Comparison of ENCODE assay signal across 8 mouse cellular contexts in the genomic region with DNA sequence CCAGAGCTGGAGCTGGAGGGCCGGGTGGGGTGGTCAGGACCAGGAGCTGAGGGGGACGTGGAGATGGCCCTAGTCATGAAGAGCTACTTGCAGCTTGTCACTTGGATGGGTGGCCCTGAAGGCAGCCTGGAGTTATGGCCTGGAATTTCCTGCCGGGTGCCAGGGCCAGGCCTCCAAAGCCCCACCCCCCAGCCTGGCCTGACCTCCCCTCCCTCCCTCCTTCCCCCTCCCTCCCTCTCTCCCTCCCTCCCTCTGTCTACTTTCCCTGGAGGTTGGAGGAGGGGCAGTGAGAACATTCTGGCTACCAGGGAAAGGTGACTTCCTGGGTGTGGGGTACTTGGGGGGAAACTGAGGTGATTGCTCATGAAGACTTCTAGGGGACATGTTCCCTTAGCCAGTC. TPM values are rescaled to one million over a fixed set of nuclear protein-coding genes. Genes with fewer than 3 reads are reported as not detected.
DNase-seq lines count a peak whose midpoint lies in the region; ATAC-seq lines count a peak whose summit lies in the region.

No protein-coding gene starts in this region.

- H3K4me3 ChIP-seq in lung, embryonic 16.5 days (ENCODE audit: low read length), result peak overlapping the region; percentile 97

- H3K9ac ChIP-seq in lung, embryonic 16.5 days (ENCODE audit: low read length), result peak overlapping the region; percentile 98

- H3K27ac ChIP-seq in lung, embryonic 16.5 days (ENCODE audit: low read length), result peak overlapping the region; percentile 98

- no peaks in the 10 kb centered on the region for H3K9me3 ChIP-seq in lung, embryonic 16.5 days (ENCODE audit: control insufficient read depth, low read length)

- DNase-seq in adrenal gland, adult (ENCODE audit: inconsistent age in 2 of 2, low spot score in 1 of 2), result peak; percentile 81 to 91
- no peak for DNase-seq in adrenal gland, adult 8-10 months
- peak; percentile 83 for DNase-seq in adrenal gland, postnatal 10 days
- DNase-seq in gastrocnemius, postnatal 25 days, result peak; percentile 73
- DNase-seq in kidney, adult 9 months, result peak; percentile 76
- DNase-seq in yolk sac, embryonic 10.5 days (ENCODE audit: low spot score), result peak; percentile 76
- DNase-seq in thymus, postnatal 4 days, result no peak

- WGBS in lung, embryonic 16.5 days, result 8% methylated on average over 3 of the region's 3 CpGs

- peak; percentile 24 for ATAC-seq in lung, embryonic 16.5 days (ENCODE audit: low read depth)

- no peaks in the 10 kb centered on the region for H3K36me3 ChIP-seq in lung, embryonic 16.5 days (ENCODE audit: control insufficient read depth, insufficient read depth, low read length)

- peaks cover 70% of the 10 kb centered on the region for H3K4me1 ChIP-seq in lung, embryonic 16.5 days (replicated peaks; ENCODE audit: control insufficient read depth, insufficient read depth, low read length)

- peak overlapping the region; percentile 80 for H3K4me2 ChIP-seq in lung, embryonic 16.5 days (ENCODE audit: low read depth, low read length)

- no peaks in the 10 kb centered on the region for H3K27me3 ChIP-seq in lung, embryonic 16.5 days (ENCODE audit: control insufficient read depth, insufficient read depth, low read depth, low read length)

RNA-seq across cellular contexts. Expression of a gene that starts 3.7 kb away (rescaled TPM):
- total RNA-seq in adrenal gland, adult 8-10 months (2022), result 10 to 100 TPM; 48.9 to 76.1 (median 66.7) TPM
- total RNA-seq in adrenal gland, postnatal 10 days (2021), result 10 to 100 TPM; 64.6 to 72.6 TPM
- total RNA-seq in gastrocnemius, postnatal 25 days (2021), result 10 to 100 TPM; 33.6 to 40.7 TPM
- polyA plus RNA-seq in lung, embryonic 16.5 days (2015; fragmentation: Nextera tagmentation; extraction: Ambion mirVana), result 14.1 and 16.1 TPM in 2 replicates

RNA-seq across cellular contexts. Expression of a gene that starts 31.6 kb away (rescaled TPM):
- not detected for total RNA-seq in adrenal gland, adult 8-10 months (2022)
- not detected for total RNA-seq in adrenal gland, postnatal 10 days (2021)
- under 1 TPM; 0.32 to 0.43 TPM for total RNA-seq in gastrocnemius, postnatal 25 days (2021)
- 1.8 and 2.0 TPM in 2 replicates for polyA plus RNA-seq in lung, embryonic 16.5 days (2015; fragmentation: Nextera tagmentation; extraction: Ambion mirVana)

RNA-seq across cellular contexts. Expression of a gene that starts 45.4 kb away (rescaled TPM):
- total RNA-seq in adrenal gland, adult 8-10 months (2022), result not detected
- not detected for total RNA-seq in adrenal gland, postnatal 10 days (2021)
- total RNA-seq in gastrocnemius, postnatal 25 days (2021), result not detected
- not detected in 2 replicates for polyA plus RNA-seq in lung, embryonic 16.5 days (2015; fragmentation: Nextera tagmentation; extraction: Ambion mirVana)

Comparison
In these comparisons a context has a peak if more than half of its experiments do, and no peak if none do; other contexts are left out.
1. DNase-seq: peak in adrenal gland, adult (2 of 2), adrenal gland, postnatal 10 days (single experiment), gastrocnemius, postnatal 25 days (single experiment), kidney, adult 9 months (single experiment) and yolk sac, embryonic 10.5 days (single experiment); none in adrenal gland, adult 8-10 months (single experiment) and thymus, postnatal 4 days (single experiment).